Mouse (Mus musculus) testis, adult 2 months (tissue): ENCODE measurements at regions not wholly inside any gene's neighbourhood (a gene's known extent, or its start where the extent isn't known, plus 50 kb on each side); places are given as distances from the start of the nearest gene placed in this dataset.

Experiments
- CTCF ChIP-seq: fragments of 200-500 bp; IDR thresholded peaks from 2 replicates; pipeline ENCODE4 v1.5.1; 2012; ENCODE audit warnings: low read depth, mild to moderate bottlenecking, inconsistent platforms, low read length, moderate library complexity; ENCODE audit not compliant: control insufficient read depth, insufficient read depth, insufficient replicate concordance
- POLR2A ChIP-seq: fragments of 200-500 bp; IDR thresholded peaks from 2 replicates; pipeline ENCODE4 v1.6.1; 2012; ENCODE audit warnings: low read depth, mild to moderate bottlenecking, inconsistent platforms, low read length, moderate library complexity; ENCODE audit not compliant: control insufficient read depth

DNA sequence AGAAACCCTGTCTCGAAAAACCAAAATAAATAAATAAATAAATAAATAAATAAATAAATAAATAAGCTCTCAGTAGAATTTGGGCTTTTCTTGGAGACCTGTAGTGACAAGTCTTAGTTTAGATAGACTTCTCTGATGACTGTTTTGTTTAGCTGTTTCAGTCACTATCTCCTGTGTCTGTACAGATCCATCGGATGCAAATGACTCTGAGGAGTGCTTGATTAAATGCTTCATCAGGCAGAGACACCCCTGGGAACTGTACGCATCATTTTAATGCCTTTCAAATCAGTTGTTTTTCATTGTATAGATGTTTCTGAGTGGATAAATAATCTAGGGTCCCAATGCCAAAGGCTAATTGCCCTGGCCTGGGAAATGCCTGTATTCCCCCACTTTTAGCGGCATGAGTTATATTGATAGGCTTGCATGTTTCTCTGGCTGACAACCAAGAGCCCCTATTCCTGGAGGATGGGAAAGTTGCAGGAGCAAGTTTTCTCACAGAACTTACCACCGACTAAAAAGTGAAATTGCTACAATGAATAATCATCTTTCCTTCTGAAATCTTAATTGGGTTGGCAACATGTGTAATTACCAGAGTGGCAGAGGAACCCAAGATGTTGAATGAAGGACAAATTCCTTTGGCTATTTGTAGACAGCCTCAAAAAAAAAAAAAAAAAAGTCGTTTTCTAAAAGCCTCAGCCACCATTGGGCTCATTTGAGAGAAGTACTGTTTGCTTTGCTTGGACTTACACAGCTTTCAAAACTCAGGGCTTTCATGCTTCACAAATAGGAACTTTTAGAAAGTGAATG is 245.7 kb upstream of the Xrcc4 start:
- no peak for TF ChIP-seq CTCF
- no peak for TF ChIP-seq POLR2A
